Mouse (Mus musculus) cerebellum, adult 11-12 months (tissue): ENCODE measurements around the gene Anapc5.

ENCODE experiments used
- DNase-seq: peaks from one replicate; pipeline ENCODE4 v3.0.0; 2022

Anapc5 gene

GRCm38 (mm10) chr5:122820777-122821523, at the start of gene Anapc5:
Gene Anapc5, minus strand, starts transcription at chr5:122821339.
- DNase-seq: peak; percentile 94

DNA sequence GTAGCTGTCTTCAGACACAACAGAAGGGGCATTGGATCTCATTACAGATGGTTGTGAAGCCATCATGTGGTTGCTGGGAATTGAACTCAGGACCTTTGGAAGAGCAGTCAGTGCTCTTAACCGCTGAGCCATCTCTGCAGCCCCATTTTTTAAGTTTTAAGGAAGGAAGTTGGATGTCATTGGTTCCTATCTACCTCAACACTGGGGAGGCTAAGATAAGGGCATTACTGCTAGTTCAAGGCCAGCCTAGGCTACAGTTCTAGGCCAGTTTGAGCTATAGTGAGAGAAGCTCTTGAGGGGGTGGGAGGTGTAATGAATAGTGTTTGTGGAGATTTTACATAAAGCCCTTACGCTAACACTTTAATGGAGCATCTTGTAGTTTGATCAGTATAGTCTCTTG, 41.9 kb upstream of the Anapc5 start:
- DNase-seq: no peak

- no peak for DNase-seq
Measured at GRCm38 (mm10) chr5:122855858-122856257, 34.7 kb upstream of the Anapc5 start.

DNA sequence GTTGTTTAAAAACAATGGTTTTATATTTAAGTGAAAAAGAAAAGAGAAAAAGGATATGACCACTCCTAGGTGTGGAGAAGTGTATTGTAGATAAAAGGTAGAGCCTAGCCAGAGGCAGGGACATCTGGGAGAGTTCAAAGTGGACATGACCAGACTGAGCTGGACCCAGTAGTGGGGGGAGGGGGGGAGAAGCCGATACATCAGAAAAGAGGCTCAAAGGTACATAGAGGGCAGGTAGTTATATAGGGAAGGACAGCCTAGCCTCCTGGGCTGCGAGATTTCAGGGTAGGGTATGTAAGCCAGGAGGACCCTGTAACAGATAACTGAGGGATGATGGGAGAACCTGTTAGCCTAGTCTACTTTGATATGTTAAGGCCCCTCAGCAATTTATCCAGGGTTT, 31.5 kb upstream of the Anapc5 start:
- DNase-seq: no peak

DNA sequence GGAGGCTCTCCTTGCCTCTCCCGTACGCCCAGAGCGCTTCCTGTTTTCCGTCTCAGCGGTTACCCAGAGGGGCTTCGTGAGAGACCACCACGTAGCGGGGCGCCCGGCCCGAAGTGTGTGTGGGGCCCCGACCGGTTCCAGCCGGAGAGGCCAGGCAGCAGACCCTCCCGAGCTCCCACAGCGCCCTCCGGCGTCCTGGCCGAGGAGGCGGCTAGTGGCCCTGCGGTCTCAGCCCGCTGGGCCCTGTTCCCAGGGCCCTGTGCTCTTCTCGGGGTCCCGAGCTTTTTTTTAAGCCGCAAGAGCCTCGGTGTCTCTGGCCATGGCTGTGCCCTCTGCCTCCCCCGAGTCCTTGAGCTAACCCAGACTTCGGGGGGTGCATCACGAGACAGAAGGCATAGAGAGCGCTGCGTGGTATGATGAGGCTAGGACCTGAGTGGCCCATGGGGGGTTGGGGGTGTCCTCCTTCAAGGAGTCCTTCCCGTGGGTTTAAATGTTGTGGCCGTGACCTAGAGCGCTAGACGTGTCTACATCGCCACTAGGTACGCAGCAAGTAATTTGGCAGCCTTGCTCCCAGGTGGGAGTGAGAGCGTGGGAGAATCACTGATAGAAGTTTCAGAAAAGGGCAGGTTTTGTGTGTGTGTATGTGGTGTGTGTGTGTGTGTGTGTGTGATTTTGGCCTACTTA, 29.3 kb upstream of the Anapc5 start:
- DNase-seq: no peak

DNA sequence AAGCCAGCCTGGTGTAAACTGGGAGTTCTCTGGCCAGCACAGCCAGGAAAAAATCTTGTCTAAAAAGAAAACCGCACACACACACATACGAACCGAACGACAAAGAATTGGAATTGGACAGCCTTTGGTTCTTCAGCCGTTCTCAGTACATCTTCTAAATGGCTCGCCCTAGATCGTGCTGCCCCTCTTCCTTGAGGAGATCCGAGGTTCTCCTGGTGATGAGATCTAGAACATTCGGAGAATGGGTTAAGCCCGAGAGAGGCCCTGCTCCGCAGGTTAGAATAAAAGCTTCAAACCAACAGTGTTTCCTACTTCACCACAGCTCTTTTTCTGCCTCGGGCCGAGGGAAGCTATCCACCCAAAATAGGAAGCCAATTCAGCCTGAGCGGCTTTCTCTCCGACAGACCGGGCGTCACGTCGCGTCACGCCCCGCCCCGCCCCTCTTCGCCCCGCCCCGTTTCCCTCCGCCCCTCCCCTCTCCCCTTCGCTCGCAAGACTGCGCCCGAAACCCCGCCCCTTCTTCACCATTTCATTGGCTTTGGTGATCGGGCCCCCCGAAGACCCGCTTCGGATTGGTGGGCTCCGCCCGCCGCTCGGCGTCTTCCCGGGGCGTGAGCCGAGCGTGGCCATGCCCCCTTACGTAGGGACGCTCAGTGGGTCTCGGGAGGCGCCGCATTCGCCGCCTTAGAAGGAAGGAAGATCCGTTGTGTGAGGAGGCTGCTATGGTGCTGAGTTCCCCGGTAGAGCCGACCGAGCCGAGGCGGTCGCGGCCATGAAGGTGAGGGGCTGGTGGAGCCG, 28.6 kb upstream of the Anapc5 start, which contains the start of gene Rnf34:
Rnf34 (plus strand) TSS at position 528 of the 798 bp plus-strand sequence.
- peak; percentile 99 for DNase-seq

GRCm38 (mm10) chr5:122843799-122844198, 22.7 kb upstream of the Anapc5 start:
- DNase-seq: no peak

DNA sequence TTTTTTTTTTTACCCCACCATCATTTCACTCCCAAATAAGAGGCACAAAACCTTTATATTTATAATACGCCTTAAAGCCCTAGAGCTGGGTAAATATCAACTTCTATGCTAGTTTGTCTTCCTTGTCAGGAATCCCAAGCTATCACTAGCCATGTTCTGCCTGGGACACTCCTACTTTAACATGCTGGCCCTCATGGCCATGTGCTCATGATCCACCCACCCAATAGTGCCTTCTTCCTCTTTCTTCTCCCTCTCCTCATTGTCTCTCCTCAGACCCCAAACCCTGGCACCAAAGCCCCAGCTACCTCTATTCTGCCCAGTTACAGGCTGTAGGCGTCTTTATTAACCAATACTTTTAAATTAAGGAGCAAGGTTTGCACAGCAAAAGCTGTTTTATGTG, 20.0 kb upstream of the Anapc5 start:
- DNase-seq: no peak

DNA sequence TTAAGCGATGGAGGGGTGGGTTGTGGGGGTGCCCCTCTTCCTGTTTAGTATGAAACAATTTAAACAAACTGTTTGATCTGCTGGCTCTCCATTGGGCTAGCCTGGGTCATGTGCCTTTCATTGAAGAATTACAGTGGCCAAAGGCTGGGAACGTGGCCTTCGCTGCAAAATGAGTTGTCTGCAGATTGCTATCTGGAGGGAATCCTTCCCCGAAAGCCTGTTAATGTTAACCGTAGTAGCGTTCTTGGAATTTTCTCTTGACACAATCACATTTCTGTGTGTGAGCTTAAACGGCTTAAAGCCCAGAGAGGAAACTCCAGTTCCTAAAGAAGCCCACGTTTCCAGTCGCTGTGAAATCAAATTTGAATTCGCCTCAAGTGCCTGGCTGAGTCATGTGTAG, 11.9 kb upstream of the Anapc5 start:
- DNase-seq: no peak

GRCm38 (mm10) chr5:122832536-122832935, 11.4 kb upstream of the Anapc5 start:
- no peak for DNase-seq

GRCm38 (mm10) chr5:122825099-122825498, 4.0 kb upstream of the Anapc5 start:
- DNase-seq: no peak

DNA sequence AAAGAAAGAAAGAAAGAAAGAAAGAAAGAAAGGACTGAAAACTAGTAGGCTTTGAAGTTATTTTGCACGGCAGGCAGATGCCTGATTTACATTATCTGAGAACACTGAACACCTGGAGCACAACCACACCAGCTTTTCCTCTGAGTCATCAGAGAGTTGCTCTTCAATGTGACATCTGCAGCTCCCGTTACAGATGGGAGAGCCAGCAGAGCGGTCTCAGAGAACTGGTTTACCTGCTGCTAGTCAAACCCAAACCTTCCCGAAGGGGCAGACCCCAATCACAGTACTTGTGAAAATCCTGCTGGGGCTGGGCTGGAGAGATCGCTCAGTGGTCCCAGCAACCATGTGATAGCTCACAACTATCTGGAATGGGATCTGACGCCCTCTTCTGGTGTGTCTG, 3.3 kb upstream of the Anapc5 start:
- DNase-seq: no peak

DNA sequence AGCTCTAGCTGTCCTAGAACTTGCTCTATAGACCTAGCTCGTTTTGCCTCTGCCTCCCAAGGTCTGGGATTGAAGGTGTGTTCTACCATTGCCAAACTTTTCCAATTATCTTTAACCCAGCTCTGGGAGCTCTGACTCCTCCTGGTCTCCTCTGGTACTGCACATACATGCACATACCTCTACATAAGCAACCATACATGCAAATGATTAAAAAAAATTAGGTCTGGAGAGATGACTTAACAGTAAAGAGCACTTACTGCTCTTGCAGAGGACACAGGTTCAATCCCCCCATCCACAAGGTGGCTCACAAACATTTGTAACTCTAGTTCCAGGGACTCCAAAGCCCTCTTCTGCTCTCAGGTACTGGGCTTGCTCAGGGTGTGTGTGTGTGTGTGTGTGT, 2.8 kb upstream of the Anapc5 start:
- no peak for DNase-seq

DNA sequence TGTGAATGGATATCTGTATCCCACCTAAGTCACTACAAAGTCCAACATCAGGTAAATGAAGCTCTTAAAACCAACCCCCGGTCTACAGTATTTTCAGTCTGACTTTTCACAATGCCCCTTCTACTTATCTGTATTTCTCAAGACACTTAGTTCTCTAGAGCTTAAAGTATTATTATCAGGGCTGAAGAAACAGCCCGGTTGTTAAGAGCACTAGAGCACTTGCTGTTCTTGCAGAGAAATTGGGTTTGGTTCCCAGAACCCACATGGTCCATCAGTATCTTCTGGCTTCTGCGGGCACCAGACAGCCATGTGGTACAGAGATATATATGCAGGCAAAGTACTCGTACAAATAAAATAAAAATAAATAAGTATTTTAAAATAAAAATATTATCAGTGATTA, 1.3 kb upstream of the Anapc5 start:
- no peak for DNase-seq

GRCm38 (mm10) chr5:122821524-122821885, 366 bp upstream of the Anapc5 start:
- DNase-seq: no peak

DNA sequence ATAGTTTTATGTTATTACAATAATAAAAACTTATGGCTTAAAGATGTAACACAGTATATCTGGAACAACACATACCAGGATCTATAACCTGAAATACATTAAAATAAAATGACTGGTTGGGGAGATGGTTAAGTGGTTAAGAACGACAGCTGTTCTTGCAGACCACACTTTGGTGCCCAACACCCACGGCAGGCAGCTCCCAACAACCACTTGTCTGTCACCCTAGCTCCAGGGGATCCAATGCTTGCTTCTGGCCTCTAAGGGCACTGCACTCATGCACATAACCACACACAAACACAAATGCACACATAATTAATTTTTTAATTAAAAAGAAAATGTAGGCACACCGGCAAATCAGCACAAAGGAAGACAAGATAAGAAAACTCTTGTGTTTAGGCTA, 8.4 kb downstream of the Anapc5 start:
- DNase-seq: no peak

DNA sequence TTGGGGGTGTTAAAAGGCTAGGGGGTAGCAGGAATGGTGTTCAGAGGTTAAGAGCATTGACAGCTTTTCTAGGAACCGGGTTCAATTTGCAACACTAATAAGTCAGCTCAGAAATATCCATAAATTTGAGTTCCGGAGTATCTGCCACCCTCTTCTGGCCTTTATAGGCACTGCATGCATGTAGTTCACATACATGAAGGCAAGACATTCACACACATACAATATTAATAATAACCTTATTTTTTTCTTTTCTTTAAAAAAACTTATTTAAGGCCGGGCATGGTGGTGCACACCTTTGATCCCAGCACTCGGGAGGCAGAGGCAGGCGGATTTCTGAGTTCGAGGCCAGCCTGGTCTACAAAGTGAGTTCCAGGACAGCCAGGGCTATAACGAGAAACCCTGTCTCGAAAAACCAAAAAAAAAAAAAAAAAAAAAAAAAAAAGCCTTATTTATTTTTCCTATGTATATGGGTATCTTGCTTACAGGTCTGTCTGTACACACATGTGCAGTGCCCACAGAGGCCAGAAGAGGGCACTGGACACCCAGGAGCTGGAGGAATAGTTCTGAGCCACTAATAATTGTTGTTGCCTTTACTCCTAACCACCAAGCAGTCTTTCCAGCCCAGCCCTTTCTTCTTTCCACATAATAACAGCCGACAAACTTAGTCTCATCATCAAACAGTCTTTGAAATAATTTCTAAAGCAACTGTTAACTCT, 9.6 kb downstream of the Anapc5 start:
- no peak for DNase-seq

DNA sequence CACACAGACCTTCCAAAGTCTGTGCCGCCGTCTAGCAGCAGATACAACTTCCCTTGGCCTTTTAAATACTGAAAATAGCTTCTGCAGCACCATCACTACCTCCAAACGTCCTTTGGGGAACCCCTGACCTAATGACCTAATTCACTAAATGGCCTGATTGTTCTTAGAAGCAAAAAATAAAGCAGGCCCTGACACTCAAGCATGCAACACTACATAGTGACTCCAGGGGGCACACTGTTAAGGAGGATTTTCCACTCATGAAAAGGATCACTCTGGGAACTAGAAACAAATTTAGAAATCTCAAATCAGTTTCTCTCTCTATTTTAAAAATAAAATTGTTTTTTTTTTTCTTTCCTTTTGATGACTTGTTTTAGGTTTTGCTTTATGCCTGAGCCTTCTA, 15.6 kb downstream of the Anapc5 start:
- DNase-seq: no peak

DNA sequence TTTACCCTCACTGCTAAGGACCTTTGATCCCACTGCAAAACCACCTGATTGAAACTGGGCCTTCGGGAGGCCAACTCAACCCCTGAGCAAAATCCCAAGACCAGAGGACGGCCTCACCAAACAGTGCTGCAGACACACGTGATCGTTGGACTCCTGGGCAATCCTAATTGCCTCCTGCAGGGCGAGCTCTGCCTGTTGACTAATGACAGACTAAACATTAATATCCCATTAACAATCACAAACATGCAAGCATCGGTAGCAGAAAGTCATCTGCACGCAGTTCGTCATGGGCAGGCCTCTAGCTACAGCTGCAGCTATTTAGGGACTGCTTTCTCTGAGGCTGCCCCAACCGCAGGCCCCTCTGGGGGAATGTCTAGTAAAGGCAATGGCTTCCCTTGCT, 18.4 kb downstream of the Anapc5 start:
- no peak for DNase-seq

DNA sequence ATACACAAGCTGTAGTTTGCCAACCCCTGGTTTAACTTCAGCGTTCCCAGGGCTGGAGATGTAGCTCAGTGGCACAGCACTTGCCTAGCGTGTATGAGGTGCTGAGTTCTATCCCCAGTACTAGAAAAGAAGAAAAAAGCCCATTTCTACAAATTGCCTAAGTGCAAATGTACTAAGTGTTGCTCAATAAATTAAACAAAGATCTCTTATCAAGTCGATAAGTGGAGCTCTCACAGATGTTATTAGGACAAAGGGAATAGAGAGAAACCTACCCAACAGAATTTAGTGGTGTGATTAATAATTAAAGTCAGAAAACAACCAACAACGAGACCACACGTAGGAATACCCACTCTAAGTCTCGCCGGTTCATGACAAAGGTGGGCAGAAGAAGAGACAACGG, 19.5 kb downstream of the Anapc5 start:
- DNase-seq: no peak

GRCm38 (mm10) chr5:122800345-122801010, 20.7 kb downstream of the Anapc5 start:
- peak; percentile 82 for DNase-seq
